22 mouse cellular contexts compared by ENCODE assay signal in the genomic region with DNA sequence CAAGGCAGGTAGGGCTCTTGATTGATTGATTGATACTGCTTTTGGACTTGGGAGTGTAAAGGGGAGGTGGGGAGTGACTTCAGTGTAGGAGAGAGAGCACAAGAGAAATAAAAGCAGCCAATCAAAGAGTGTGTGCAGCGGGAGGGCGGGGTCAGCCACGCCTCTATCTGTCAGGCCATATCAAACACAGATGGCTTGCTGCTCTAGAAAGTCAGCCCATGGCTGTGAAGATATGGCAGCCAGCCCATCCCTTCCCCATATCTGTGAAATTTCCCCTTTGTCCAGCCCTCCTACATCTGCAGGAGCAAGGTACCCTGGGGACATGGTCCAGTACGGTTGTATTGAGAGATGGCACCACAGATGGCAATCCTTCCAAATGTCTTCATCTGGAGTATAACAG. TPM values are rescaled to one million over a fixed set of nuclear protein-coding genes. Genes with fewer than 3 reads are reported as not detected.
DNase-seq lines count a peak whose midpoint lies in the region; ATAC-seq and TF ChIP-seq lines count a peak whose summit lies in the region.
"Had no signal": no experiment of that assay in that cellular context is flagged by ENCODE, and none has a peak within 500 bp of the region (broad histone marks: within the 10 kb centered on the region; RNA-seq: fewer than 3 reads in every experiment).

No protein-coding gene starts in this region.

- peak; percentile 77 for DNase-seq in c-Kit-positive CD71-positive TER-119-negative erythroid progenitor cells, embryonic 14.5 days (ENCODE audit: low read depth)
- DNase-seq in liver, embryonic 13.5 days: peak; percentile 74
- peak; percentile 5 to 15 for DNase-seq in spleen, postnatal 14 days (ENCODE audit: low spot score in 2 of 2)
- DNase-seq in lung, postnatal 25 days (ENCODE audit: low spot score): no peak
- no peak for DNase-seq in thymus, adult 2 months
- DNase-seq: adrenal gland, postnatal 25 days; cerebellum, adult 11 months; cerebellum, postnatal 25 days; gastrocnemius, postnatal 14 days; heart, postnatal 4 days; kidney, adult 11 months; kidney, postnatal 14 days; lung, postnatal 4 days had no signal

- no peak overlapping the region for H3K4me2 ChIP-seq in intestine, embryonic 15.5 days (replicated peaks)
- H3K4me2 ChIP-seq in intestine, postnatal 0 days (replicated peaks; ENCODE audit: low read depth): no peak overlapping the region
- peak overlapping the region; percentile 44 for H3K4me2 ChIP-seq in liver, embryonic 13.5 days
- no peak overlapping the region for H3K4me2 ChIP-seq in midbrain, embryonic 15.5 days
- H3K4me2 ChIP-seq: heart, embryonic 13.5 days; limb, embryonic 15.5 days; neural tube, embryonic 13.5 days had no signal

- no peak overlapping the region for H3K4me3 ChIP-seq in intestine, embryonic 15.5 days (replicated peaks)
- no peak overlapping the region for H3K4me3 ChIP-seq in intestine, postnatal 0 days (ENCODE audit: low read depth, low read length)
- H3K4me3 ChIP-seq in liver, embryonic 13.5 days (replicated peaks): no peak overlapping the region
- H3K4me3 ChIP-seq in thymus, adult 2 months (ENCODE audit: control insufficient read depth, insufficient read depth, low read length): no peak overlapping the region
- no peak overlapping the region for H3K4me3 ChIP-seq in midbrain, embryonic 15.5 days
- H3K4me3 ChIP-seq: embryonic facial prominence, embryonic 10.5 days; heart, embryonic 13.5 days; limb, embryonic 15.5 days; neural tube, embryonic 13.5 days had no signal

- TF ChIP-seq CTCF in intestine, postnatal 0 days (IDR thresholded peaks at IDR 0.05; ENCODE audit: low read depth): no peak
- no peak for TF ChIP-seq CTCF in thymus, adult 2 months (IDR thresholded peaks at IDR 0.05; ENCODE audit: borderline replicate concordance, control insufficient read depth, extremely low read depth, insufficient read depth, low read length, poor library complexity)

- H3K4me1 ChIP-seq in intestine, embryonic 15.5 days (replicated peaks): no peaks in the 10 kb centered on the region
- no peaks in the 10 kb centered on the region for H3K4me1 ChIP-seq in intestine, postnatal 0 days (replicated peaks; ENCODE audit: control insufficient read depth, insufficient read depth, low read length)
- H3K4me1 ChIP-seq in liver, embryonic 13.5 days (replicated peaks): peaks cover 28% of the 10 kb centered on the region
- H3K4me1 ChIP-seq in thymus, adult 2 months (replicated peaks; ENCODE audit: control insufficient read depth, insufficient read depth, low read length): peaks cover 5% of the 10 kb centered on the region; the same call in 1 of the 2 replicates
- H3K4me1 ChIP-seq in midbrain, embryonic 15.5 days: no peaks in the 10 kb centered on the region
- H3K4me1 ChIP-seq: embryonic facial prominence, embryonic 10.5 days; heart, embryonic 13.5 days; limb, embryonic 15.5 days; neural tube, embryonic 13.5 days had no signal

- no peaks in the 10 kb centered on the region for H3K27me3 ChIP-seq in intestine, embryonic 15.5 days (replicated peaks)
- H3K27me3 ChIP-seq in intestine, postnatal 0 days (replicated peaks; ENCODE audit: control insufficient read depth, insufficient read depth, low read length): no peaks in the 10 kb centered on the region
- H3K27me3 ChIP-seq in liver, embryonic 13.5 days: no peaks in the 10 kb centered on the region
- H3K27me3 ChIP-seq in thymus, adult 2 months (ENCODE audit: control insufficient read depth, insufficient read depth, low read length): no peaks in the 10 kb centered on the region
- H3K27me3 ChIP-seq in midbrain, embryonic 15.5 days (replicated peaks): no peaks in the 10 kb centered on the region
- H3K27me3 ChIP-seq: heart, embryonic 13.5 days; limb, embryonic 15.5 days; neural tube, embryonic 13.5 days had no signal

- no peak for TF ChIP-seq POLR2A in thymus, adult 2 months (IDR thresholded peaks at IDR 0.05; ENCODE audit: control insufficient read depth, extremely low read depth, insufficient read depth, low read length, poor library complexity)

- no peak overlapping the region for H3K27ac ChIP-seq in intestine, embryonic 15.5 days
- no peak overlapping the region for H3K27ac ChIP-seq in intestine, postnatal 0 days (ENCODE audit: low read depth, low read length)
- peak overlapping the region; percentile 32 for H3K27ac ChIP-seq in liver, embryonic 13.5 days
- no peak overlapping the region for H3K27ac ChIP-seq in thymus, adult 2 months (ENCODE audit: control insufficient read depth, insufficient read depth, low read length)
- H3K27ac ChIP-seq in midbrain, embryonic 15.5 days: no peak overlapping the region
- H3K27ac ChIP-seq: embryonic facial prominence, embryonic 10.5 days; heart, embryonic 13.5 days; limb, embryonic 15.5 days; neural tube, embryonic 13.5 days had no signal

- H3K9me3 ChIP-seq in intestine, embryonic 15.5 days: no peaks in the 10 kb centered on the region
- no peaks in the 10 kb centered on the region for H3K9me3 ChIP-seq in intestine, postnatal 0 days (ENCODE audit: control insufficient read depth)
- no peaks in the 10 kb centered on the region for H3K9me3 ChIP-seq in liver, embryonic 13.5 days (replicated peaks)
- no peaks in the 10 kb centered on the region for H3K9me3 ChIP-seq in midbrain, embryonic 15.5 days
- H3K9me3 ChIP-seq: embryonic facial prominence, embryonic 10.5 days; heart, embryonic 13.5 days; limb, embryonic 15.5 days; neural tube, embryonic 13.5 days had no signal

- 0 out of 2 replicates have a peak, but pooled peaks have one; percentile 36 for ATAC-seq in intestine, embryonic 15.5 days
- no peak for ATAC-seq in intestine, postnatal 0 days
- peak; percentile 97 for ATAC-seq in liver, embryonic 13.5 days (ENCODE audit: low read depth)
- ATAC-seq in midbrain, embryonic 15.5 days (replicated peaks): no peak

- H3K9ac ChIP-seq in intestine, embryonic 15.5 days: no peak overlapping the region
- H3K9ac ChIP-seq in intestine, postnatal 0 days (ENCODE audit: low read depth, low read length): no peak overlapping the region
- H3K9ac ChIP-seq in liver, embryonic 13.5 days: no peak overlapping the region
- no peak overlapping the region for H3K9ac ChIP-seq in midbrain, embryonic 15.5 days
- H3K9ac ChIP-seq: heart, embryonic 13.5 days; limb, embryonic 15.5 days; neural tube, embryonic 13.5 days had no signal

- no peaks in the 10 kb centered on the region for H3K36me3 ChIP-seq in intestine, embryonic 15.5 days
- peaks cover 32% of the 10 kb centered on the region for H3K36me3 ChIP-seq in intestine, postnatal 0 days (ENCODE audit: control insufficient read depth, insufficient read depth)
- H3K36me3 ChIP-seq in liver, embryonic 13.5 days: peaks cover 11% of the 10 kb centered on the region
- no peaks in the 10 kb centered on the region for H3K36me3 ChIP-seq in thymus, adult 2 months (ENCODE audit: control insufficient read depth, insufficient read depth, low read length)
- H3K36me3 ChIP-seq in midbrain, embryonic 15.5 days (replicated peaks): no peaks in the 10 kb centered on the region
- H3K36me3 ChIP-seq: neural tube, embryonic 13.5 days had no signal

- WGBS in intestine, embryonic 15.5 days: 94% methylated on average over 4 of the region's 4 CpGs
- WGBS in intestine, postnatal 0 days: 85% methylated on average over 4 of the region's 4 CpGs
- 23% methylated on average over 4 of the region's 4 CpGs for WGBS in liver, embryonic 13.5 days (ENCODE audit: insufficient replicate concordance)
- 91% methylated on average over 4 of the region's 4 CpGs for WGBS in thymus, adult 2 months
- WGBS in midbrain, embryonic 15.5 days: 89% methylated on average over 4 of the region's 4 CpGs

RNA-seq across cellular contexts. Expression of a gene that starts 16.2 kb away (rescaled TPM):
- 39.2 and 39.3 TPM in 2 replicates for polyA plus RNA-seq in intestine, embryonic 15.5 days (2015; fragmentation: Nextera tagmentation; extraction: Ambion mirVana)
- 31.1 and 33.3 TPM in 2 replicates for polyA plus RNA-seq in intestine, postnatal 0 days (2015; fragmentation: Nextera tagmentation; extraction: Ambion mirVana)
- polyA plus RNA-seq in liver, embryonic 13.5 days (2015; fragmentation: Nextera tagmentation; extraction: Ambion mirVana): 18.1 and 19.6 TPM in 2 replicates
- polyA plus RNA-seq in thymus, adult 2 months (2012; rRNA removed): 3.0 and 3.4 TPM in 2 replicates
- 3.2 and 4.2 TPM in 2 replicates for polyA plus RNA-seq in midbrain, embryonic 15.5 days (2015; fragmentation: Nextera tagmentation; extraction: Ambion mirVana)

RNA-seq across cellular contexts. Expression of a gene that starts 24.2 kb away (rescaled TPM):
- 12.5 and 13.1 TPM in 2 replicates for polyA plus RNA-seq in intestine, embryonic 15.5 days (2015; fragmentation: Nextera tagmentation; extraction: Ambion mirVana)
- polyA plus RNA-seq in intestine, postnatal 0 days (2015; fragmentation: Nextera tagmentation; extraction: Ambion mirVana): 13.0 and 13.1 TPM in 2 replicates
- polyA plus RNA-seq in liver, embryonic 13.5 days (2015; fragmentation: Nextera tagmentation; extraction: Ambion mirVana): 7.7 and 8.0 TPM in 2 replicates
- 2.3 and 3.1 TPM in 2 replicates for polyA plus RNA-seq in thymus, adult 2 months (2012; rRNA removed)
- 7.4 and 7.5 TPM in 2 replicates for polyA plus RNA-seq in midbrain, embryonic 15.5 days (2015; fragmentation: Nextera tagmentation; extraction: Ambion mirVana)

RNA-seq across cellular contexts. Expression of a gene that starts 27.2 kb away (rescaled TPM):
- polyA plus RNA-seq in intestine, embryonic 15.5 days (2015; fragmentation: Nextera tagmentation; extraction: Ambion mirVana): 0.20 and 0.40 TPM in 2 replicates
- 0.04 and 0.12 TPM in 2 replicates for polyA plus RNA-seq in intestine, postnatal 0 days (2015; fragmentation: Nextera tagmentation; extraction: Ambion mirVana)
- 0.03 and 0.06 TPM in 2 replicates for polyA plus RNA-seq in liver, embryonic 13.5 days (2015; fragmentation: Nextera tagmentation; extraction: Ambion mirVana)
- polyA plus RNA-seq in thymus, adult 2 months (2012; rRNA removed): 0.04 TPM in 1 of 2 replicates, not detected in the other
- 1.8 and 2.7 TPM in 2 replicates for polyA plus RNA-seq in midbrain, embryonic 15.5 days (2015; fragmentation: Nextera tagmentation; extraction: Ambion mirVana)
- polyA plus RNA-seq: small intestine, adult 2 months had no signal

RNA-seq across cellular contexts. Expression of a gene that starts 32.3 kb away (rescaled TPM):
- 11.4 and 12.0 TPM in 2 replicates for polyA plus RNA-seq in intestine, embryonic 15.5 days (2015; fragmentation: Nextera tagmentation; extraction: Ambion mirVana)
- polyA plus RNA-seq in intestine, postnatal 0 days (2015; fragmentation: Nextera tagmentation; extraction: Ambion mirVana): 18.6 and 24.2 TPM in 2 replicates
- polyA plus RNA-seq in liver, embryonic 13.5 days (2015; fragmentation: Nextera tagmentation; extraction: Ambion mirVana): 8.0 and 9.3 TPM in 2 replicates
- polyA plus RNA-seq in thymus, adult 2 months (2012; rRNA removed): not detected in 2 replicates
- polyA plus RNA-seq in midbrain, embryonic 15.5 days (2015; fragmentation: Nextera tagmentation; extraction: Ambion mirVana): 9.1 and 9.4 TPM in 2 replicates
- polyA plus RNA-seq: C2C12 had no signal

RNA-seq across cellular contexts. Expression of a gene that starts 58.1 kb away (rescaled TPM):
- polyA plus RNA-seq in intestine, embryonic 15.5 days (2015; fragmentation: Nextera tagmentation; extraction: Ambion mirVana): 25.9 and 29.3 TPM in 2 replicates
- polyA plus RNA-seq in intestine, postnatal 0 days (2015; fragmentation: Nextera tagmentation; extraction: Ambion mirVana): 14.4 and 15.3 TPM in 2 replicates
- polyA plus RNA-seq in liver, embryonic 13.5 days (2015; fragmentation: Nextera tagmentation; extraction: Ambion mirVana): 14.9 and 18.8 TPM in 2 replicates
- polyA plus RNA-seq in thymus, adult 2 months (2012; rRNA removed): 30.6 and 46.7 TPM in 2 replicates
- polyA plus RNA-seq in midbrain, embryonic 15.5 days (2015; fragmentation: Nextera tagmentation; extraction: Ambion mirVana): 33.3 and 35.2 TPM in 2 replicates

Comparison
In these comparisons a context has a peak if more than half of its experiments do, and no peak if none do; other contexts are left out.
1. ATAC-seq: peak in intestine, embryonic 15.5 days (single experiment) and liver, embryonic 13.5 days (single experiment); none in intestine, postnatal 0 days (single experiment) and midbrain, embryonic 15.5 days (single experiment).
2. DNase-seq: peak in c-Kit-positive CD71-positive TER-119-negative erythroid progenitor cells, embryonic 14.5 days (single experiment), liver, embryonic 13.5 days (single experiment) and spleen, postnatal 14 days (2 of 2); none in lung, postnatal 25 days (single experiment) and thymus, adult 2 months (single experiment).